Mouse (Mus musculus) bone marrow macrophage, adult 2 months (primary cell): ENCODE data around the gene Hivep3.

Experiments
- CTCF ChIP-seq: IDR thresholded peaks from 2 replicates; pipeline ENCODE4 v1.5.1; 2012; ENCODE audit warnings: low read depth, mild to moderate bottlenecking, low read length, moderate library complexity
- POLR2A ChIP-seq: IDR thresholded peaks from 2 replicates; pipeline ENCODE4 v1.6.1; 2012; ENCODE audit warnings: mild to moderate bottlenecking, low read depth, low read length, borderline replicate concordance

- TF ChIP-seq CTCF (no peak), POLR2A (no peak)
Observed at GRCm38 (mm10) chr4:120096935-120097334, 363.4 kb downstream of the Hivep3 start.
